Mouse (Mus musculus): ENCODE results near the gene Sirt2. TPM values are rescaled to one million over a fixed set of nuclear protein-coding genes. Genes with fewer than 3 reads are reported as not detected.

Gene Sirt2
- polyA plus RNA-seq, 1 experiment = 47.6 TPM

GRCm38 (mm10) chr7:28819571-28819970, 53.0 kb downstream of the Sirt2 start:
- 52% methylated on average over 4 of the region's 4 CpGs for WGBS
- no peak overlapping the region for H3K4me3 ChIP-seq (ENCODE audit: low read depth, low read length)
- H3K4me1 ChIP-seq (ENCODE audit: control insufficient read depth, insufficient read depth, insufficient read length, low read length) = peaks cover 28% of the 10 kb centered on the region
- TF ChIP-seq CTCF (IDR thresholded peaks at IDR 0.05; ENCODE audit: extremely low read depth, insufficient read length, insufficient replicate concordance, low read depth, low read length) = no peak
- H3K27ac ChIP-seq (ENCODE audit: insufficient read depth, low read depth, low read length) = no peak overlapping the region
- no peaks in the 10 kb centered on the region for H3K27me3 ChIP-seq (ENCODE audit: control insufficient read depth, insufficient read depth, low read length)
- H3K36me3 ChIP-seq (ENCODE audit: control insufficient read depth, insufficient read depth, low read length) = peaks cover 80% of the 10 kb centered on the region

DNA sequence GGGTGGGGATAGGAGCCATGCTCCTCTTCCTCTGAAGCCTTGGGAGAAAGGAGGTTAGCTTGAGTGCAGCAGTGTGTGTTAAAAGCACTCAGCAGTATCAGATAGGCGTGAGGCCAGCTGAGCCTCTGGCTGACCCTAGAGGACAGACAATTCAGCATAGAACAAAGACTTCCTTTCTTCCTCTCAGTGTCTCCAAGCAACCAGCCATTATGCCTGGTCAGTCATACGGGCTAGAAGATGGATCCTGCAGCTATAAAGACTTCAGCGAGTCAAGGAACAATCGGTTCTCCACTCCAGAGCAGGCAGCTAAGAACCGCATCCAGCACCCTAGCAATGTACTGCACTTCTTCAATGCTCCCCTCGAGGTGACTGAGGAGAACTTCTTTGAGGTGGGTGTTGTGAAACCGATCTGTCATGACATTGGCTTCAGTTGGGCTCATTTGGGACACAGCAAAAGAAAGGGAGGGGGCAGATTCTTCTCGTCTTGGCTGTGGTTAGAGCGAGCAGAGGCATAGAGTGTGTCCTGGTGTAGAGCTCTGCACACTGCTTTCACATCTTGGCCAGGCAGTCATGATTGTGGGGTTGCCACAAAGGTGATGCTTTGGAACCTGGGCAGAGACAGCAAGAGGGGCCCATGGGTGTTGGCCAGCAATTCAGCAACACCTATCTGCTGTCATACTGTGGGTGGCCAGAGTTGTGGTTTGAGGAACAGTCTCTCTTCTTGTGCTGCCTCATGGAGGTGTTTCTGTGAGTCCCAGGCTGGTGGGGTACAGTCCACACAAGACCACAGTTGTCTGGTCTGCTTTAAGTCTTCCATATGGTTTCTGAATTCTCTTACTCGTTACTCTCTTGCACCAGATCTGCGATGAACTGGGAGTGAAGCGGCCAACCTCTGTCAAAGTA, 54.1 kb downstream of the Sirt2 start:
- Histone ChIP-seq H3K4me3 (ENCODE audit: low read depth, low read length) (no peak overlapping the region), H3K36me3 (ENCODE audit: control insufficient read depth, insufficient read depth, low read length) (peaks cover 70% of the 10 kb centered on the region), H3K27ac (ENCODE audit: insufficient read depth, low read depth, low read length) (peak overlapping the region; percentile 49), H3K27me3 (ENCODE audit: control insufficient read depth, insufficient read depth, low read length) (no peaks in the 10 kb centered on the region), H3K4me1 (ENCODE audit: control insufficient read depth, insufficient read depth, insufficient read length, low read length) (peaks cover 31% of the 10 kb centered on the region)
- TF ChIP-seq CTCF (IDR thresholded peaks at IDR 0.05; ENCODE audit: extremely low read depth, insufficient read length, insufficient replicate concordance, low read depth, low read length) = no peak
- no peak for TF ChIP-seq POLR2A (IDR thresholded peaks at IDR 0.05; ENCODE audit: low read depth, low read length)
- 38% methylated on average over 12 of the region's 12 CpGs for WGBS

GRCm38 (mm10) chr7:28821261-28821831, 54.8 kb downstream of the Sirt2 start:
- Histone ChIP-seq H3K27me3 (ENCODE audit: control insufficient read depth, insufficient read depth, low read length) (no peaks in the 10 kb centered on the region), H3K4me1 (ENCODE audit: control insufficient read depth, insufficient read depth, insufficient read length, low read length) (peaks cover 32% of the 10 kb centered on the region), H3K4me3 (ENCODE audit: low read depth, low read length) (no peak overlapping the region), H3K27ac (ENCODE audit: insufficient read depth, low read depth, low read length) (peak overlapping the region; percentile 49), H3K36me3 (ENCODE audit: control insufficient read depth, insufficient read depth, low read length) (peaks cover 63% of the 10 kb centered on the region)
- WGBS = 29% methylated on average over 10 of the region's 10 CpGs
- TF ChIP-seq POLR2A (IDR thresholded peaks at IDR 0.05; ENCODE audit: low read depth, low read length) = no peak
- TF ChIP-seq CTCF (IDR thresholded peaks at IDR 0.05; ENCODE audit: extremely low read depth, insufficient read length, insufficient replicate concordance, low read depth, low read length) = no peak

- Histone ChIP-seq H3K4me1 (ENCODE audit: control insufficient read depth, insufficient read depth, insufficient read length, low read length) (peaks cover 33% of the 10 kb centered on the region), H3K27me3 (ENCODE audit: control insufficient read depth, insufficient read depth, low read length) (no peaks in the 10 kb centered on the region), H3K27ac (ENCODE audit: insufficient read depth, low read depth, low read length) (peak overlapping the region; percentile 10; the same call in 1 of the 2 replicates), H3K36me3 (ENCODE audit: control insufficient read depth, insufficient read depth, low read length) (peaks cover 51% of the 10 kb centered on the region), H3K4me3 (ENCODE audit: low read depth, low read length) (no peak overlapping the region)
- no peak for TF ChIP-seq CTCF (IDR thresholded peaks at IDR 0.05; ENCODE audit: extremely low read depth, insufficient read length, insufficient replicate concordance, low read depth, low read length)
- TF ChIP-seq POLR2A (IDR thresholded peaks at IDR 0.05; ENCODE audit: low read depth, low read length) = no peak
- WGBS = 81% methylated on average over 1 of the region's 1 CpGs
These were observed 56.0 kb downstream of the Sirt2 start for GRCm38 (mm10) chr7:28822556-28822955.

DNA sequence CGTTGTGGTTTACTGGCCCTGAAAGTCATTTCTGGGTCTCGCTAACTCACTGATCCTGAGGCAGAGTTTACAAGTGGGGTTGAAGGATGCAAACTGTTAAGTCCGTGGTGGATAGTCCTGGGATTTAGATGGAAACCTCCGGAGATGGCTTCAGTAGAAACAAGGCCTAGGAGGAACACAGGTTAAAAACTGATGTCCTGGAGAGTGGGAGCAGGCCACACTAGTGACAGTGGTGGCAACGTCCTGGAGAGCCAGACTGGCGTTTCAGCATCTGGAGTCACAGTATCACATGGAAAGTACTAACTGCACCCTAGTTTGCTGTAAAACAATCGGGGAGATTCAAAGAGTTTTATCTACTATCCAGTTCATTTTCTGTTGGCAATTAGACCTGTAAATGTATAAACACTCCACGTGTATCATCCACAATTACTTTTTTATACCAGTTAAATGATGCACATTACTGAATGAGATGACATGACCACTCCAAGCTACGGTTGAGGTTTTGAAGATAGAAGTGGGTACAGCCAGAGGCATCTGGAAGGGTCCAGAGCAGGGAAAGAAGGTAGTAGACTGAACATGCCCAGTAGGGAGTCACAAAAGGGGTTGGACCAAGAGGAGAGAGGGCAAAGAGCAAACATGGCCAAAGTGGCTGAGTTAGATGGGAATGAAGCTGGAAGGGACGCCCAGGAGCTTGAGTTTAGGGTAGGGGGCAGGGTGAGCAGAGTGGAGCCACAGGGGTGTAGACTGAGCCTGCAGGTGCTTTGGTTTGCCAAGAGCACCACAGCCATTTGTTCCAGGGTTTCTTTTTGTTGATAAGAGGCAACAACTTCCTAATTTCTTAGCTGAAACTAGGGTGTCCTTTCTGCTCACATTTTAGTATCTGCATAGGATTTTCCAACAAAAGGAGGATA, 56.7 kb downstream of the Sirt2 start:
- WGBS = 30% methylated on average over 10 of the region's 10 CpGs
- H3K4me3 ChIP-seq (ENCODE audit: low read depth, low read length) = no peak overlapping the region

GRCm38 (mm10) chr7:28823932-28824331, 57.4 kb downstream of the Sirt2 start:
- 19% methylated on average over 2 of the region's 2 CpGs for WGBS
- peaks cover 39% of the 10 kb centered on the region for H3K36me3 ChIP-seq (ENCODE audit: control insufficient read depth, insufficient read depth, low read length)
- TF ChIP-seq CTCF (IDR thresholded peaks at IDR 0.05; ENCODE audit: extremely low read depth, insufficient read length, insufficient replicate concordance, low read depth, low read length) (no peak), POLR2A (IDR thresholded peaks at IDR 0.05; ENCODE audit: low read depth, low read length) (no peak)
- H3K4me1 ChIP-seq (ENCODE audit: control insufficient read depth, insufficient read depth, insufficient read length, low read length) = peaks cover 31% of the 10 kb centered on the region
- H3K27ac ChIP-seq (ENCODE audit: insufficient read depth, low read depth, low read length) = no peak overlapping the region
- no peak overlapping the region for H3K4me3 ChIP-seq (ENCODE audit: low read depth, low read length)
- H3K27me3 ChIP-seq (ENCODE audit: control insufficient read depth, insufficient read depth, low read length) = no peaks in the 10 kb centered on the region

More for the DNA sequence above, 56.7 kb downstream of the Sirt2 start:
- no peak for TF ChIP-seq CTCF (IDR thresholded peaks at IDR 0.05; ENCODE audit: extremely low read depth, insufficient read length, insufficient replicate concordance, low read depth, low read length)
- TF ChIP-seq POLR2A (IDR thresholded peaks at IDR 0.05; ENCODE audit: low read depth, low read length) = no peak
- peaks cover 44% of the 10 kb centered on the region for H3K36me3 ChIP-seq (ENCODE audit: control insufficient read depth, insufficient read depth, low read length)
- peaks cover 33% of the 10 kb centered on the region for H3K4me1 ChIP-seq (ENCODE audit: control insufficient read depth, insufficient read depth, insufficient read length, low read length)
- no peaks in the 10 kb centered on the region for H3K27me3 ChIP-seq (ENCODE audit: control insufficient read depth, insufficient read depth, low read length)
- peak overlapping the region; percentile 14; the same call in 1 of the 2 replicates for H3K27ac ChIP-seq (ENCODE audit: insufficient read depth, low read depth, low read length)
